Mouse (Mus musculus) heart, postnatal 4 days (tissue): ENCODE data around the gene Grip1. TPM values are rescaled to one million over a fixed set of nuclear protein-coding genes. Genes with fewer than 3 reads are reported as not detected.
"Not testable (repeated sequence)": the region's sequence is repeated elsewhere in the genome, so short reads cannot be mapped to it uniquely, and the experiment has no call there.

Source experiments
- DNase-seq: peaks from one replicate; pipeline ENCODE4 v3.0.0; 2021
- total RNA-seq, 2 experiments: library from RNA; stranded (reverse); gene quantifications; 2 replicates each; pipeline ENCODE4 v1.2.3; 2021

The Grip1 gene
- total RNA-seq, 2 experiments from 2014 or later: 2.6 to 3.1 TPM

DNA sequence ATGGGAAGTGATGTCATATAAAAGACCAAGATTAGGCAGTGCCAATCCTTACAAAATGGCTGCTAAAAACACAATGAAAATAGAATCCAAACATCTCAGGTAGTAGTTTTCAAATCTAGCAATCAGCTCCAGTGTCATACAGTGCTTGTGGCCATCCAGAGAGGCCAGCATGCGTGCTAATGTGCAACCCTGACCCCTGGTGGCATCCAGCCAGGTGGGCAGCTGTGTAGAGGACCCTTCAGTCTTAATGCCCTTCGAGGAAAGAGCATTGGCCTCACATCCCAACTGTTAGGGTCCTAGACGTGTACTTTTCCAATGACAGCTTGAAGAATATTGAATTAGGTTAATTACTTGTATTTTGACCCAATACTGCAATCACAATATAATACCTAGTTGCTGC lies 624.2 kb downstream of the Grip1 start:
- DNase-seq: no peak

DNA sequence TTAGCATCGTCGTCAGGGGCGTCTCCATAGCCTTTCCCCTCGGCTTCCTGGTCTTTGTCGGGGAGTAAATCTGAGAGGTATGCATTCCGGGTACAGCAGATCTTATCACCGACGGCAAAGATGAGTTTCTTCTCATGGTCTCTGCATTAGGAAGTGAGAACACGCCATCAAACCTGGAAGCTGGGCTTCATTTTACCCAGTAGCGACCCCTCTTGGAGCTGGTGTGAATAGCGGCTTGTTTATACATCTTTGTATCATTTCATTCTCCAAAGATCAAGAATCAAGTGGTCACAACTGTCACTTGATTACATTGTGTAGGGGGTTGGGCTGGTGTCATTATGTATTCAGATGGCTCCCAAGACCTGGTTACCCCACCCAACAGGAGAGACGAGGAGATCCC lies 638.9 kb downstream of the Grip1 start:
- no peak for DNase-seq

DNA sequence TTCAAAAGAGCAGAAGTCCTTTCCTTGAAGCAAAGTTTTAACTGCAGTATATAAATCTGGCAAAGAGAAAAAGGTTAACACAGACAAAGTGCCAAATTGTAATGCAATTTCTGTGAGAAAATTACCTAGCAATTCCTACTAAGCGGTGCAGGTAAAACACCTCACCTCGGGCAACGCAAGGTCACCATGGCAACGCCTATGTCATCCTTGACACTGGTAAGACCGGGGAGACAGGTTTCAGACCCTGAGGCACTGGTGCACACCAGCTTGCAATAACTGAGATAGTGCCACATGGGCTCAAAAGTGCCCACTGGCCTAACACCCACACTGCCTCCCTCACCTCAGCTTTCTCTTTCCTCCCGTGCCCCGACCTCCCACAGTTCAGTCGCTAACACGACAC lies 641.5 kb downstream of the Grip1 start:
- DNase-seq: no peak

DNA sequence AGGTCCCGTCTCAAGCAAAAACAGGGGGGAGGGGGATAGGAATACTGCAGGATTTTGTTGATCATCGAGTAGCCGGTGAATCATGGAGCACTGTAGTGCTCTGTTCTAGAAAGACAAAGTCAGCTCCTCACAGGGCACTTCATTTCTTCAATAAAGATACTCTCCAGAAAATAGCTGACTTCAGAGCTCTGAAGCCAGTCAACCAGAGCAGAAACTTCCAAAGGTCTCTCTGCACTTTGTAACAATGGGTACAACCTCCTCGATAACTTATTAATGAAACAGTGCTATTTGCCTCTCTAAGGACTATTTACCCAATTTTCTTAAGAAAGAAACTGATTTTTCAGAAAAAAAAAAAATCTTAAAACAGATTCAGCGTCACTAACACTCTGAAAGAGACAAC lies 642.1 kb downstream of the Grip1 start:
- no peak for DNase-seq

DNA sequence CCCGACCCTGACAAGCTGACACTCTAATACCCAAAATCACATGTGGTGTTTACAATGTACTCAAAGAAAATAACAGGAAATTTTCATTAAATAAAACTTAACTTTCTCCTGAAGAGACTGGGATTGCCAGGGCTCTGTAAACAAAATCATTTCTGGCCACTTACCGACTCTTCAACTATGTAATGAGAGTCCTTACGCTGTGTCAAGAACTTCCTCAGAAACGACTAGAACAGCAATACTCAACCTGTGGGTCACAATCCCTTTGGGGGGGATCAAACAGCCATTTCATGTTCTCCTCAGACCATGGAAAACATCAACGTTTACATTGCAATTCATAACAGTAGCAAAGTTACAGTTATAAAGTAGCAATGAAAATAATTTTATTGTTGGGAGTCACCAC lies 643.9 kb downstream of the Grip1 start:
- DNase-seq: no peak

DNA sequence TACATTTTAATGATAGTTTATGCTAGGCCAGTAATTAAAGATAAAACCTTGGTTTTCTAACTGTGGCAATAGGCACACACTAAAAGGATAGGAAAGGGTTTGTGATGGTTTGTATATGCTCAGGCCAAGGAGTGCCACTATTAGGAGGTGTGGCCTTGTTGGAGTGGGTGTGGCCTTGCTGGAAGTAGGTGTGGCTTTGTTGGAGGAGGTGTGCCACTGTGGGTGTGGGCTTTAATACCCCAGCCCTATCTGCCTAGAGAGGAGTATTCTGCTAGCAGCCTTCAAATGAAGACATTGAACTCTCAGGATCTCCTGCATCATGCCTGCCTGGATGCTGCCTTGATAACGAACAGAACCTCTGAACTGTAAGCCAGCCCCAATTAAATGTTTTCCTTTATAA lies 647.2 kb downstream of the Grip1 start:
- DNase-seq: no peak

DNA sequence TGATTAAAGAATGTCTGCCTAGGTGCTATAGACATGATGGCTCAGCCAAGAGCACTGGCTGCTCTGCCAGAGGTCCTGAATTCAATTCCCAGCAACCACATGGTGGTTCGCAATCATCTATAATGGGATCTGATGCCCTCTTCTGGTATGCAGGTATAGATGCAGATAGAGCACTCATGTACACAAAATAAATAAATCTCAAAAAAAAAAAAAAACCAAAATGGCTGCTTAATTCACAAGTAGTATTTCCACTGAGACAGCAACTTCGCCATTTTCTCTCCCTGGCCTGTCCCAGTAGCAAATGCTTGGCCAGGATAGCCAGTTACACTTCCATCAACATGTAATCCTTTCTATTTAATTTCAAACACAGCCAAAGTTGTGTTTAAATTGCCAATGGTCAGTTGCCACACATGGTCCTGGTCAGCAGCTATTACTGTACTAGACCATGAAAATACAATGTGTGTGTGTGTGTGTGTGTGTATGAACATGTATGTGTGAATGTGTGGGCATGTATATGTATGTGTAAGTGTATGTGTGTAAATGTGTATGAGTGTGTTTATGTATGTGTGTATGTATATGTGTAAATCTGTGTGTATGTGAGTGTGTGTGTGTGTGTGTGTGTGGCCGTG lies 658.2 kb downstream of the Grip1 start:
- DNase-seq: no peak

DNA sequence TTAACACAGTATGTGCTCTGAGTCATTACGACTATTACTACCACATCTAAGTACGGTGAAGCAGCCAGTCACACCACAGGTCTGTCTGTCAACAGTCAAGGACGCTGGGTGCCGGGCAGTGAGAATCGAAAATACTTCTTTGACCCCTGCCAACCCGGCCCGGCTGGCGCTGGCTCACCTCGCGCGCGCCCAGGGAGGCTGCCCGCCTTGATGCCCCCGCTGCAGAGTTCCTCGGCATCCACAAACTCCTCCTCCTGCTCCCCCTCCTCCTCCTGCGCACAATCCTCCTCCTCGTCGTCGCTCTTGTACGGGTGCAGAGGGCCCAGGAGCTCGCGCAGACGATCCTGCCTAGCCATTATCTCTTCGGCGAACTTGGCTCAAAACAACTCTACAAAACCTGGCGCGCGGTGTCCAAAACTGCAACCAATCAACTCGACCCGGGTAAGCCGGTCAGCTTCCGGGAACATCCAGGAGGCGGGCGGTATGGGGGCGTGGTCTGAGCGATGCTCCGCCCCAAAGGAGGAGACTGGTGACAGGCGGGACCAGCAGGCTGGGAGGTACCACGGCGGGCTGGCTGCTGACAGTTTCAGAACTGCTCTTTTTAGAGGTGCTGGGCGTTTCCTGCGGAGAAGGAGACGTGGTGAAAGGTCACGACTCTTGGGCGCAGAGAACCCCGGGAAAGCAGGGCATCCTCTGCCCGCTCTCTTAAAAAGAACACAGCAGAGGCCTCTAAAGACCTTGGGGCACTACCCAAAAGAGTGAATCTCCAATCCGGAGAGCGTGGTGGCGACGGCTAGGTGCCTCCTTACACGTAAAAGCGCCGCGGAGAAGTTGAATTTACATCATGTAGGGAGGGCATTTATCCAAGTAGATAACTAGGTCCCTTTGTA lies 659.1 kb downstream of the Grip1 start, which contains the start of gene Helb:
TSS of gene Helb (minus strand) at position 481 of the 890 bp plus-strand sequence.
- DNase-seq: peak; percentile 99

DNA sequence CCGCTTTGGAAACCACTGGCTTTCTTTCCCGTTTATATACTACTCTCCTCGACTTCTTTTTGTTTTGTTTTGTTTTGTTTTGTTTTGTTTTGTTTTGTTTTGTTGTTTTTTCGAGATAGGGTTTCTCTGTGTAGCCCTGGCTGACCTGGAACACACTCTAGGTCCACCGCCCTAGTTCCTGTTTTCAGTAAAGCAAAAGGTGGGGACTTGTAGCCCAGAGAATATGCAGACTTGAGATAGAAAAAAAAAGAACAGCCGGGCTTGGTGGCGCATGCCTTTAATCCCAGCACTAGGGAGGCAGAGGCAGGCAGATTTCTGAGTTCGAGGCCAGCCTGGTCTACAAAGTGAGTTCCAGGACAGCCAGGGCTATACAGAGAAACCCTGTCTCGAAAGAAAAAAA lies 659.9 kb downstream of the Grip1 start:
- DNase-seq: not testable (repeated sequence)

DNA sequence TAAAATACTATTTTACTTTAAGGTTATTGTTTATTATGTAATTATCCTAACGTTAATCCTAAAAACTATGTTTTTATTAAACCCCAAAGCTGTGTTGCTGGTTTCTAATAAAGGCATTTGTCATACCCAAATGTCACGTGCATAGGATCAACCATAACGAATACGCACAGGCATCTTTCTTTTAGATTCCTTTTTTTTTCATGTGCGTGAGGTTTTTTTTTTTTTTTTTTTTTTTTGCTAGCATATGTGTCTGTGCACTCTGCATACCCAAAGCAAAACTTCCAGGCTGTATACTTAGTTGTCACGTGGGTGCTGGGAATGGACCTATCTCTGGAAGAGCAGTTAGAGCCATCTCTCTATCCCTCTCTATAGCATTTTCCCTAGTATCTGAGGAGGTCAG lies 660.4 kb downstream of the Grip1 start:
- DNase-seq: no peak

DNA sequence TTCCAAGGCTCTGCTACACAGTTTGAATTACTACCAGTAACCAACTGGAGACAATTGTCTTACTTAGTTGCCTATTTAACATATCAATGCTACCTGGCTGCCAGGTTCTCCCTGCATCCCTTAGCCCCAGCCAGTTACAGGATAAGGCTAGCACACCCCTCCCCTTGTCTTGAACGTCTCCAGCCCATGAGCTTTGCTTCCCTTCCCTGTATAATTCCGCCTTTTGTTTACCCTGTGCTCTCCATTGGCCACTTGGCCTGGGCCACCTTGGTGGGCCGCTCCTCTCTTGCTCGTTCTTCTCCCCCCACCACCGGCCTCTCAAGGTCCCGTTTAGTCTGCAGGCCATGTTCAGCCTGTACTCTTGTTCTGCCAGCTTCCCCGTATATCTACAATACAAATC lies 660.9 kb downstream of the Grip1 start:
- DNase-seq: no peak

DNA sequence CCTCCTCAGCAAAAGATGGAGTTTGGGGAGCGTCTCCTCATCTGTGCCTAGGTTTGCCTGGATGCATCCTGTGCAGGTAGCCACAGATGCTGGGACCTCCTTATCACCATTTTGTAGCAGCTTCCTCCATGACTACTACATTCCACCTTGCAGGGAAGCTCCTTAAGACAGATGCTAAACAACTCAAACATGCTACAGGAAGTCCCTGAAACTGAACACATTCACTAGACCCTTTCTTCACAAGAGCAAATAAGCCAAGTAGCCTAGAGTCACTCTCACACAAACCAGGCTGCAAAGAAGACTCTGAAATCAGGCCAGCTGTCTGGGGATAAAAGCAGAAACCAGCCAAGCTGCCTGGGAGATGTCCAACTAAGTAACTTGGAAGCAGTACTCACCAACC lies 661.6 kb downstream of the Grip1 start:
- DNase-seq: no peak

DNA sequence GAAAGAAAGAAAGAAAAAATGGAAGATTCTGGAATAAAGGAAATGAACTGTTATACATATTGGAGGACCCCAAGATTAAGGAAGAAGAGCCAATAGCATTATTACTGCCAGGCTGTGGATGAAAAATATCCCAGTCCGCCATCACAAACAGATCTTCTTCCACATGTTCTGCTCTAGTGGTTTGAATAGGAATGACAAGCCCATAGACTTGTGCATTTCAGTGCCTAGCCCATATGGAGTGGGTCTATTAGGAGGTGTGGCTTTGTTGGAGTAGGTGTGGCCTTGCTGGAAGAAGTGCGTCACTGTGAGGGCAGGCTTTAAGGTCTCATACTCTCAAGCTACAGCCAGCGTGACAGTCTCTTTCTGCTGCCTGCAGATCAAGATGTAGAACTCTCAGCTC lies 670.1 kb downstream of the Grip1 start:
- DNase-seq: no peak

DNA sequence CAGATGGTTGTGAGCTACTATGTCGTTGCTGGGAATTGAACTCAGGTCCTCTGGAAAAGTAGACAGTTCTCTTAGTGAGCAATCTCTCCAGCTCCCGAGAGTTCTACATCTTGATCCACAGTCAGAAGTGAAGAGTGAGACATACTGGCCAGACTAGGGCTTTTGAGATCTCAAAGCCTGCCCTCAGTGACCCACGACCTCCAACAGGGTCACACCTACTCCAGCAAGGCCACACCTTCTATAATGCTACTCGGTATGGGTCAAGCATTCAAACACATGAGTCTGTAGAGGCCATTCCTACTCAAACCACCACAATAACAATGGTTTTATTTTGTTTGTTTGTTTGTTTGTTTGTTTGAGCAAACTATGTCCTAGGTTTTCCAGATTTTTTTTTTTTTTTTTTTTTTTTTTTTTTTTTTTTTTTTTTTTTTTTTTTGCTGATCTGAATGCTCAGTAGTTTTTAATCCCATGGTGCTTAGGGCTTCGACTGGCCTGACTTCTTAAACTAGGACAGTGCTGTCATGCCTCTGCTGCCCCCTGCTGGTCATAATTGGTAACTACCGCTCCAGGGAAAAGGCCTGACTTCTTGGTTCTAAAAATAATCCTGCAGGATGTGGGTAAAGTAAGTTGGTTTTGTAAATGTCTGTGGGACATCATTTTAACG lies 671.3 kb downstream of the Grip1 start:
- peak; percentile 93 for DNase-seq

DNA sequence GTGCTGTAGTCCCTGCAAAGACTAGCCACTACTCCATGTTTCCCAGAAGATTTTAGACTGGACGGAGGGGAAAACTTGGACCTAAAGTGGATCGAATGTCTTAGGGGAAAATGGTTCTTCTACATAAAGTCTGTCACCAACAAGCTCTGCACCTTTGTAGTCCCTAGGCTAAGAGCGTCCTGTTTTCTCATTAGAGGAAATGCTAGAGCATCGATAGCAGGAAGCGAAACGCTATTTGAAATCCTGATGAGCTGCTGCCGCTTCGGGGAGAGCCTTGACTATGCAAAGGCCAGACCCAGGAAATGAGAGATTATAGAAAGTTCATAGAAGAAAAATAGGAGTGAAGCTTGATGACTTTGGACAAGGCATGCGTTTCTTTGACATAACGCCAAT lies 671.8 kb downstream of the Grip1 start:
- DNase-seq: no peak

DNA sequence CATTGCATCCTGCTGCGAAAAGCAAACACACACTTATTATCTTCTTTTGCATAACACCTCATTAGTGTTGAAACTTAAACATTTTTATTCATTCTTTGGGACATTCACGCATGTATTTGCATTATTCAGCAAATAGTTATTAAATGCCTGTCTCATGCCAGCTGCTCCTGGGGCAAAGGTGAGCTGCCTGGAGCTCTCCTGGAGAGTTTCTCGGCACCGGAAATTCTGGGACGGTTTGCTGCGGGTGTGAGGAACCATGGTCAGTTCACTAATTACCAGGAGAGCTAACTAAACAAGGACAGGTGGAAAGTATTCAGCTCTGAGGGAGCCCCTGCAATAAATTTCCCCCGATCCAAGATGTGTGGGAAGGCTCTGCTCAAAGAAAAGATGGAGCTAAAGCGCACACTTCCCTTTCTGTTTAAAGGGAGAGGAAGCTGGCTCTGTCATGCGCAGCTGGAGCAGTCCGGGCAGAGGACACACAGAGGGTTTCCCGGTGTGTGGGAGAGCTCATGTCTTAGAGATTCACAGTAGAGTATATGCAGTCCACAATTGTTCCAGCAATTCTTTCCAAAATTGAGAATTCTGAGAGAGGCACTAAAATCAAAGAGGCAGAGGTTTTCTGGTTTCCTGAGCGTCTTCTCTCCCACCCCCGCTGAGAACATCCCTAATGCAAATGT lies 675.1 kb downstream of the Grip1 start:
- no peak for DNase-seq

DNA sequence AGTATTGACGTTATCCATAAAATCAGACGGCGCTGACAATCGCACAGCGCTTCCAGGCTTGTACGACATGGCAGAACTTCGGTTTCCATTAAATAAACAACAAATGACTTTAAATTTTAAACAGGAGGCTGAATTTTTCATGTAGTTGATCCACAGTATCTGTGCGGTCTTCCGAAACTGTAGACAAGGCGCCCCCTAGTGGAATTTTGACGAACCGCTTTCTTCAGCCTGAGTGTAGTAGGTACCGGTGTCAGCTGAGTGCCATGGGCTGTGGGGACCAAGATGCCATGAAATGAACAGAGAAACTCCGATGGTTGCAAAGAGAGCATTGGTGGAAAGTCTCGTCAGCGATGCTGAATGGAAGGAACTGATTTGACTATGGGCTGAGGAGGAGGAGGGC lies 677.0 kb downstream of the Grip1 start:
- peak; percentile 60 for DNase-seq

DNA sequence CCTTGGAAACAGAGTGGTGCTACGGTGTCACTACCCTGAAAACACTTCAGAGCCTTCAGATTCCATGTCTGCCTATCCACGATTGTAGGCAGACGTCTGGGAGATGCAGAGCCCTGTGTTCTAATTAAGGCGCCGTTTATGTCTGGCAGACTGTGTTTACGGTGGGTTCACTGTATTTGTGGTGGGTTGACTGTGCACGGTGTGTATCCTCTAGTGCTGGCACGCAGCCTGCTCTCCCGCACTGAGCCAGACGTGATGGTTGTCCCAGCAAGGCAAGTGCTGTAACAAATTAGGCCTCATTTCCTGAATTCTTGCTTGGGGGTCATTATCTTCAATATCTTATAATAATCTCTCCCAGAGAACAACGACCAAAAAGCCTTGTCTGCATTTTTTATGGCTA lies 680.1 kb downstream of the Grip1 start:
- no peak for DNase-seq

DNA sequence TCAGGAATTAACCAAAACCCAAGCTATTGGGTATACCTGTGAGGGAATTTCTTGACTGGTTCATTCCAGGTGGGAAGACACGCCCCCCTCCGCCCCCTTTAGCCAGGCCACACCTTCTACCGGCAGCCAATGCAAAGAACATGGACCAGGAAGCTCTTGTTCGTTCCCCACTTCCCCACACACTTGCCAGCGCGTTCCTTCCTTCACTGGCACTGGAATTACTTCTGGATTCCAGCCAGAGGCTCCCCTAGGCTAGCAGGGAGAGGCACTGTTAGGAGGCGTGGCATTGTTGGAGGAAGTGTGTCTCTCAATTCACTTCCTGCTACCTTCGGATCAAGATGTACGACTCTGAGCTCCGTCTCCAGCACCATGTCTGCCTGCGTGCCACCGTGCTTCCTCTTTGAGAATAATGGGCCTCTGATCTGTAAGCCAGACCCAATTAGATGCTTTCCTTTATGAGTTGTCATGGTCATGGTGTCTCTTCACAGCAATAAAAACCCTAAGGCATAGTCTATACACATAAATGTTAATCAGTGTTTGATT lies 682.5 kb downstream of the Grip1 start:
- DNase-seq: no peak
